9 mouse cellular contexts compared by ENCODE assay signal in the genomic region with DNA sequence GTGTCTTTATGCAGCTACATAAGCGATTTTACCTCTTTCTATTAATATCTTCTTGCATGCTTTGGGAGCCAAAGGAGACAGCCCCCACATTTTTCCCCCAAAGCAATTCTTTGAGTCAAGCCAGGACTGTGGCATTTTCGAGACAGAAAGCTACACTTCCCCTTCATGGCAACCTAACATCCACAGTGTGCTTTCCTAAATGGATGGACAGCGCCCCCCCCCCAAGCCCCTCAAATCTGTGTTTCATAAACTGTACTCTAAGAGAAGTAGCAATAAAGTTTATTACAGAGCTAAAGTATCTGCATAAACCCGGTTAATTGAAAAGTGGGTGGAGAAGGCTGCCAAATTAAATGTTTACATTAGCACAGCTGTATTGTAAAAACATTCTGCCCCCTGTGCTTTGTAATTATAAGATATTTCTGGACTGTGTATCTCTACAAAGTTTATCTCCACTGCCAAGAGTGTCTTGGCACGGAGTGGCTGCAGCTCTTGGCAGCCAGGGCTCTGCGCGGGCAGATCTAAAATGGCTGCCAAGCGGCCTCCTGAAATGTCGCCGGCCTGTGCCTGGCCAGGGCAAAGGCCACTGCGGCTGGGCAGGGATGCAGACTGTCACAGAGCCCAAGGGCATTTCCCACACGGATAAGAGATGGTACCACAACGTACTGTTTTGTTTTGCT.
A peak's percentile ranks its signal among the peaks of the same experiment; 100 is the strongest.
DNase-seq lines count a peak whose midpoint lies in the region; ATAC-seq lines count a peak whose summit lies in the region.
"Had no signal": no experiment of that assay in that cellular context is flagged by ENCODE, and none has a peak within 500 bp of the region (broad histone marks: within the 10 kb centered on the region; RNA-seq: fewer than 3 reads in every experiment).

No protein-coding gene starts in this region.

- no peaks in the 10 kb centered on the region for H3K9me3 ChIP-seq in forebrain, embryonic 16.5 days (ENCODE audit: control insufficient read depth, low read length)
- H3K9me3 ChIP-seq: liver, embryonic 13.5 days had no signal

- H3K4me1 ChIP-seq in forebrain, embryonic 16.5 days (replicated peaks; ENCODE audit: control insufficient read depth, insufficient read depth, low read length), result peaks cover 85% of the 10 kb centered on the region

- ATAC-seq in forebrain, embryonic 16.5 days, result peak; percentile 47

- H3K4me3 ChIP-seq in forebrain, embryonic 16.5 days (replicated peaks; ENCODE audit: low read length), result no peak overlapping the region
- H3K4me3 ChIP-seq: liver, embryonic 13.5 days had no signal

- intact Hi-C loops in left cerebral cortex, postnatal 10 days (cut with DNase I), result no loop called here

- 38% methylated on average over 13 of the region's 13 CpGs for WGBS in forebrain, embryonic 16.5 days

- H3K9ac ChIP-seq in forebrain, embryonic 16.5 days (replicated peaks; ENCODE audit: low read depth, low read length), result no peak overlapping the region
- H3K9ac ChIP-seq: liver, embryonic 13.5 days had no signal

- no peaks in the 10 kb centered on the region for H3K27me3 ChIP-seq in forebrain, embryonic 16.5 days (replicated peaks; ENCODE audit: control insufficient read depth, insufficient read depth, low read length)
- H3K27me3 ChIP-seq: liver, embryonic 13.5 days had no signal

- H3K4me2 ChIP-seq in forebrain, embryonic 16.5 days (ENCODE audit: low read length), result peak overlapping the region; percentile 30
- H3K4me2 ChIP-seq: liver, embryonic 13.5 days had no signal

- peak overlapping the region; percentile 74 for H3K27ac ChIP-seq in forebrain, embryonic 16.5 days (ENCODE audit: low read length)
- H3K27ac ChIP-seq: liver, embryonic 13.5 days had no signal

- DNase-seq in ZHBTc4 (ENCODE audit: low read depth, low spot score), result peak; percentile 44
- DNase-seq in adrenal gland, postnatal 36 days, result peak; percentile 84 to 85
- peak; percentile 77 for DNase-seq in heart, postnatal 4 days
- peak; percentile 26 to 60 for DNase-seq in left cerebral cortex, postnatal 10 days (ENCODE audit: extremely low spot score in 1 of 2, low spot score in 2 of 2)
- peak; percentile 44 for DNase-seq in ovary, postnatal 14 days (ENCODE audit: low spot score)
- no peak for DNase-seq in retina, postnatal 1 day
- no peak for DNase-seq in spleen, adult 12 weeks (ENCODE audit: low spot score)
- DNase-seq: liver, embryonic 13.5 days had no signal

- no peaks in the 10 kb centered on the region for H3K36me3 ChIP-seq in forebrain, embryonic 16.5 days (ENCODE audit: control insufficient read depth, insufficient read depth)
- H3K36me3 ChIP-seq: liver, embryonic 13.5 days had no signal

Comparison
In these comparisons a context has a peak if more than half of its experiments do, and no peak if none do; other contexts are left out.
1. DNase-seq: peak in ZHBTc4 (single experiment), adrenal gland, postnatal 36 days (2 of 2), heart, postnatal 4 days (single experiment), left cerebral cortex, postnatal 10 days (2 of 2) and ovary, postnatal 14 days (single experiment); none in retina, postnatal 1 day (single experiment) and spleen, adult 12 weeks (single experiment).